Mouse (Mus musculus) forelimb bud, embryonic 11.5 days (tissue): Measurements from ENCODE around the gene Ppfia3.

ENCODE experiments used
- DNase-seq: peaks from one replicate; pipeline ENCODE4 v3.0.0-alpha.2; 2012; ENCODE audit warnings: low read depth, low spot score

The Ppfia3 gene

DNA sequence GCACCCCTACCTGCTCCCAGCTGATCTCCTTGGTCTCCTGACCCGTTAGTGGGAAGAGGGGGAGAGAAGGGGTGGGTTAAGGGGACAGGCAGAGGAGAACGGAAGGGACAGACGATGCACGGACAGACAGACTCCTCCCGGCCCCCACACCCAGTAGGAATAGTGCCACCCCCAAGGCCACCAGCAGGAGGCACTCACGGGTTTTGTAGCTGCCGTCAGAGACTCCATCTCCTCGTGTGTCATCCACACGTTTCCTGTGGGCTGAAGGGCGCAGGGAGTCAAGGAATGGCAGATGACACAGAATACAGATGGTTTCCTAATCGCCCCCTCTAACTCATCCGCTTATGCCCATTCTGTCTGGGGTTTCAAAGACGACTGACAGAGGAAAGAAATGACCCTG lies 23.3 kb downstream of the Ppfia3 start:
- DNase-seq, result no peak

GRCm38 (mm10) chr7:45342081-45342480 lies 24.7 kb downstream of the Ppfia3 start:
- no peak for DNase-seq

GRCm38 (mm10) chr7:45341303-45341702 lies 25.5 kb downstream of the Ppfia3 start:
- DNase-seq, result peak; percentile 86

DNA sequence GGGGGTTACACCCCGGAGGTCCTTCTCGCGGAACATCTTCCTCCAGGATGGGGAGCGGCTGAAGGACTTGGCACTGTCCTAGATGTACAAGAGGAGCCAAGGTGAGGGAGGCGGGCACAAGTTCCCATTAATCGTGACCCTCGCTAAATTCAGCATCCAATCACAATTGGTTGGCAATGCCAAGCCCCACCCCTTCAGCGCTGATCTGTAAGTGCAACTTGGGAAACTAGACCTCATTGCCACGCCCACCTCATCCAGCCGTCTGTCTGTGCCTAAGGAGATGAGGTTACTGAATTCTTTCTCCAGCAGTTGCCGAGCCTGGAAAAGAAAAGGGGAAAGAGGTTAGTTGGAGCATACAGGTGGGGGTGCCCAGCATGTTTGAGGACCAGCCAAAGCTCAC lies 26.1 kb downstream of the Ppfia3 start:
- peak; percentile 74 for DNase-seq

- DNase-seq, result no peak
Measured at GRCm38 (mm10) chr7:45340066-45340442, 26.8 kb downstream of the Ppfia3 start.

- DNase-seq, result peak; percentile 82
Measured at GRCm38 (mm10) chr7:45339410-45340065, 27.3 kb downstream of the Ppfia3 start.

DNA sequence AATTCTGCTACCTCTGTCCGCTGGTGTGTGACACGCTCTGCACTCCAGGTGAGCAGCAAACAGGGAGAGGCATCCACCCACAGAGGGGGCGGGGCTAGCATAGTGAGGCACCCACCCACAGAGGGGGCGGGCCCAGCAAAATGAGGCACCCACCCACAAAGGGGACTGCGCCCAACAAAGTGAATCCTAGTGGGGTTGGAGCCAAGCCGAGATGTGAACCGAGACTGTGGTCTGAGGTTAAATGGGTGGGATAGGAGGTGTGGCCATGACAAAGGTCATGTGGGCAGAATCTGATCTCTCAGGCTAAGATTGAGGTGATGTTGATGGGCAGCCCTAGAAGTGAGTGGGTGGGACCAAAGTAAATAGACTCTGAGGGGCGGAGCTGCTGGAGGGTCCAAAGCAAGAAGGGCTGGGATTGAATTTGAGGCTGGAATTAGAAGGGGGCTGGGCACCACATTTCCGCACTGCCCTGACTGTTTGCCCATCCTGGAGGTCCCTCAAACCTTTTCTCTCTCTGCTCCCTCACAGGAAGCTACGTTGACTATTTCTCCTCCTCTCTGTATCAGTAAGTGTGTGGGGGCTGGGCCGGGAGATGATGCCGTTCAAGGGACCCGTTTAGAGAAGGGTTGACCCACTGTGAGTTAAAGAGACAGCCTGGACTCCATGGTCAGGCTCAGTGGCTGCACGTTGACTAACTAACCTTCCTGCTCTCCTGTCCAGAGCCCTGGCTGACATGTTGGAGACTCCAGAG lies 28.5 kb downstream of the Ppfia3 start:
- DNase-seq, result no peak

DNA sequence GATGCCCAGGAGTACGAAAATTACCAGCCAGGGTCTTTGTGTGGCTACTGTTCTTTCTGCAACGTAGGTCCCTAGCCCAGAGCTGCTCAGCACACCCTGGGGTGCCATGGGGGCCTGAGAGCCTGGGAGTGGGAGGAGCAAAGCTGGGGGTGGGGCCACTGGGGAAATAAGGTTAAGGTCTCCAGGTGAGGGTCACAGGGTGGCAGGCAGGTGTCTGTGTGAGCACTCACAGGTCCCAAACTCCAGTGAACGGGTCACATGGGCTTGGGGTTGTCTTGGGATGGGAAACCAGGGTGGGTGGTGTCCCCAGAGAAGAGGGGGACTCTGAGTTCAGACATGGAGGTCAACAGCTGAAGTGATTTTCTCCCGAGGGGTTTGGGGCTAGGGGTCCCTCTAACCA lies 29.4 kb downstream of the Ppfia3 start:
- no peak for DNase-seq

DNA sequence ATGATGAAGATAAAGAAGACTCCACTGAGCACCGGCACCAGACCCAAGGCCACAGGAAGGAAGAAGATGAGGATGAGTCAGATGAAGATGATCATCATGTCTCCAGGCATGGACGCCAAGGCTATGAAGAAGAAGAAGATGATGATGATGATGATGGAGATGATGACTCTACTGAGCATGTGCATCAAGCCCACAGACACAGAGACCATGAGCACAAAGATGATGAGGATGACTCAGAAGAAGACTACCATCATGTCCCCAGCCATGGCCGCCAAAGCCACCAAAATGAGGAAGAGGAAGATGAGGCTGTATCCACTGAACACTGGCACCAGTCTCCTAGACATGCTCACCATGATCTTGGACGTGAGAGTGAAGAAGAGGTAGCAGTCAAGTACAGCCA lies 30.5 kb downstream of the Ppfia3 start:
- no peak for DNase-seq

- DNase-seq, result no peak
Measured at GRCm38 (mm10) chr7:45335056-45335455, 31.8 kb downstream of the Ppfia3 start, which contains the start of gene Hrc. Gene Hrc, plus strand, starts transcription at chr7:45335290.

GRCm38 (mm10) chr7:45334605-45335004 lies 32.2 kb downstream of the Ppfia3 start:
- no peak for DNase-seq

- peak; percentile 69 for DNase-seq
Measured at GRCm38 (mm10) chr7:45333431-45333982, 33.3 kb downstream of the Ppfia3 start, which contains the start of gene Trpm4. Gene Trpm4, minus strand, starts transcription at chr7:45333780.

GRCm38 (mm10) chr7:45332685-45333425 lies 34.0 kb downstream of the Ppfia3 start:
- DNase-seq, result peak; percentile 53

- no peak for DNase-seq
Measured at GRCm38 (mm10) chr7:45331502-45331901, 35.3 kb downstream of the Ppfia3 start.

DNA sequence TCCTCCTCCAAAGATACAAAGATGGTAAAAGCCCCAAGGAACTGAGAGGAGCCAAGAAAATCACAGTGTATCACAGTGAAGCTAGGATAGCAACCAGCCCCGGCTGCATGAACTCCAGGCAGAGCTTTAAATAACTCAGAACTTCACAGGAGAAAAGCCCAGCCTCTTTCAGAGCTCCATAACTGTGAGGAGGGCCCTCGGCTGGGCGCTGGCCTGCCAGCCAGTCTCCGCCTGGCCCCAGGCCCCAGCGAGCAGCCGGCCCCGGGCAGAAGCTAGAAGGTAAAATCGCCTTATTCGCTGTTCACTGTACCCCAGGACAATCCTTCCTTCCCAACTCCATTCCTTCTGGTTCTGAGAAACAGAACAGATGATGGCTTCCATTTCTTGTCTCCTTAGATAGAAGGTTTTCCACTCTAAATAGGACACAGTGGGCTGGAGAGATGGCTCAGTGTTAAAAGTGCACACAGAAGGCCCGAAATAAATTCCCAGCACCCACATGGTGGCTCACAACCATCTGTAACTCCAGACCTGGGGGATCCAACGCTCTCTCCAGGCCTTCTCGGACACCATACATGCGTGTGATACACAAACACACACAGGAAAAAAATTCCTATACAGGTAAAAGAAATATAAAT lies 37.9 kb downstream of the Ppfia3 start:
- DNase-seq, result no peak

- no peak for DNase-seq
Measured at GRCm38 (mm10) chr7:45325800-45326199, 41.0 kb downstream of the Ppfia3 start.

- DNase-seq, result no peak
Measured at GRCm38 (mm10) chr7:45323069-45323468, 43.8 kb downstream of the Ppfia3 start.

DNA sequence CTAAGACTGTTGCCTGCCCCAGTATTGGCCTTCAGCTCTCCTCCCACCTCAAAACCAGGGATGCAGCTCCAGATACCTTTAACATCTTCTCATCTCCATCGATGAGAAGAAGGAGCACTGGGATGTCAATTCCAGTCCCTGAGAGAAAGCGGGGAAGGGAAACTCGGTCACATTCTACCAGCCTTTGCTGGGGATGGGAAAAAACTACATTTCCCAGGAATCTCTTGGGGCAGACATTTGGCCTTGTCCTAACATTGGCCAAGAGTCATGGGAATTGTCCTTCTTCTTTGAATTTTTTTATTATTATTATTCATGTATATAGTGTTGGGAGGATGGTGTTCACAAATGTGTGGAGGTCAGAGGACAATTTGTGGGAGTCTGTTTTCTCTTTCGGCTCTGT lies 44.6 kb downstream of the Ppfia3 start:
- DNase-seq, result no peak

GRCm38 (mm10) chr7:45316536-45316935 lies 50.3 kb downstream of the Ppfia3 start:
- DNase-seq, result no peak

GRCm38 (mm10) chr7:45315182-45315701 lies 51.6 kb downstream of the Ppfia3 start:
- no peak for DNase-seq

- no peak for DNase-seq
Measured at GRCm38 (mm10) chr7:45313495-45313894, 53.3 kb downstream of the Ppfia3 start.
